Mouse (Mus musculus) liver, adult 2 months (tissue): ENCODE measurements around the gene Scnn1a.

Experiments used
- CTCF ChIP-seq: fragments of 200-500 bp; IDR thresholded peaks from 2 replicates; pipeline ENCODE4 v1.5.1; 2011; ENCODE audit warnings: low read depth, low read length, control low read depth
- POLR2A ChIP-seq: fragments of 200-500 bp; IDR thresholded peaks from 2 replicates; pipeline ENCODE4 v1.6.1; 2011; ENCODE audit warnings: low read length, control low read depth; ENCODE audit not compliant: insufficient read depth; ENCODE audit errors: extremely low read depth

DNA sequence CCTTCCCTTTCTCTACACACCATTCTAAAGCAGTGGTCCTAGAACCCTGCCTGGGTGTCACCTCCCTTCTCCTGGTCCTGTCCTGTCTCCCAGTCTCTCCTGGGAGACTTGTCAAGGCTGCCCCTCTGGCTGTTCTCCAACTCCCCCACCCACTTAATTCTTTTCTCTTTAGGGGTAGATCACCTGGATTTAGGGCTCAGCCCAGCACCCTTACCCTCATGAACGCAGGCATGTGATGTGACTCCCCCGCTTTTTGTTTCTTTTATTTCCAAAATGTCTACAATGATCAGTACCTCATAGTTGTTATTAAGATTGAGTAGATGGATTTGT lies 30.5 kb downstream of the Scnn1a start:
- TF ChIP-seq CTCF (no peak), POLR2A (no peak)
